Mouse (Mus musculus) intestine, embryonic 16.5 days (tissue): Measurements from ENCODE around the gene Pde1a. TPM values are rescaled to one million over a fixed set of nuclear protein-coding genes. Genes with fewer than 3 reads are reported as not detected.

Experiments
- ATAC-seq: fragments of 200-750 bp; cut with Nextera tagmentation; 2 replicates; pipeline ENCODE4 v1.8.0; 2017; ENCODE audit warnings: moderate TSS enrichment, moderate library complexity
- H3K27ac ChIP-seq: fragments of 300-500 bp; sonication (generic); 2 replicates; pipeline ENCODE4 v1.5.1; 2014; ENCODE audit warnings: mild to moderate bottlenecking, low read length
- H3K27me3 ChIP-seq: fragments of 300-500 bp; sonication (generic); replicated peaks from 2 replicates; pipeline ENCODE4 v1.6.1; 2014; ENCODE audit warnings: low read length, control low read depth, mixed read lengths; ENCODE audit not compliant: control insufficient read depth, insufficient read depth
- H3K36me3 ChIP-seq: fragments of 300-500 bp; sonication (generic); 2 replicates; pipeline ENCODE4 v1.6.1; 2014; ENCODE audit warnings: low read length, control low read depth; ENCODE audit not compliant: control insufficient read depth, insufficient read depth
- H3K4me1 ChIP-seq: fragments of 300-500 bp; sonication (generic); 2 replicates; pipeline ENCODE4 v1.6.1; 2014; ENCODE audit warnings: low read length, control low read depth, mixed read lengths; ENCODE audit not compliant: control insufficient read depth, insufficient read depth
- H3K4me2 ChIP-seq: fragments of 300-500 bp; sonication (generic); 2 replicates; pipeline ENCODE4 v1.6.1; 2014; ENCODE audit warnings: low read depth, low read length, control low read depth
- H3K4me3 ChIP-seq: fragments of 300-500 bp; sonication (generic); 2 replicates; pipeline ENCODE4 v1.5.1; 2014; ENCODE audit warnings: mild to moderate bottlenecking, low read length
- H3K9ac ChIP-seq: fragments of 300-500 bp; sonication (generic); 2 replicates; pipeline ENCODE4 v1.6.1; 2014; ENCODE audit warnings: low read depth, low read length
- H3K9me3 ChIP-seq: fragments of 300-500 bp; sonication (generic); 2 replicates; pipeline ENCODE4 v1.6.1; 2016; ENCODE audit warnings: low read length, control low read depth; ENCODE audit not compliant: control insufficient read depth
- WGBS: fragments of 180-500 bp; shearing (Covaris S2); extraction: QIAGEN DNeasy Blood & Tissue Kit; methylation state at CpG from one replicate; pipeline ENCODE4 v1.1.7; 2014; 5-methylcytosine and 5-hydroxymethylcytosine counted together
- polyA plus RNA-seq: library from polyadenylated mRNA; unstranded; fragments of >200 nt; fragmentation: Nextera tagmentation; extraction: Ambion mirVana; gene quantifications from 2 replicates; pipeline ENCODE4 v1.2.1, GENCODE M21; 2015

The Pde1a gene
- polyA plus RNA-seq, 1 experiment from 2014 or later, result 27.4 TPM

- no peak overlapping the region for H3K4me2 ChIP-seq
- no peak overlapping the region for H3K9ac ChIP-seq
- H3K36me3 ChIP-seq, result no peaks in the 10 kb centered on the region
- no peak overlapping the region for H3K4me3 ChIP-seq
- no peaks in the 10 kb centered on the region for H3K9me3 ChIP-seq
- 82% methylated on average over 3 of the region's 3 CpGs for WGBS
- no peak for ATAC-seq
- H3K27me3 ChIP-seq, result no peaks in the 10 kb centered on the region
- no peak overlapping the region for H3K27ac ChIP-seq
- no peaks in the 10 kb centered on the region for H3K4me1 ChIP-seq
Observed at GRCm38 (mm10) chr2:80132677-80133076, 3.4 kb upstream of the Pde1a start.

- Histone ChIP-seq H3K4me1 (no peaks in the 10 kb centered on the region), H3K4me2 (no peak overlapping the region), H3K36me3 (no peaks in the 10 kb centered on the region), H3K9me3 (no peaks in the 10 kb centered on the region), H3K4me3 (no peak overlapping the region), H3K27me3 (no peaks in the 10 kb centered on the region), H3K27ac (no peak overlapping the region), H3K9ac (no peak overlapping the region)
- WGBS, result 30% methylated on average over 4 of the region's 4 CpGs
- ATAC-seq, result no peak
Observed at GRCm38 (mm10) chr2:80126663-80127062, 2.6 kb downstream of the Pde1a start.

GRCm38 (mm10) chr2:80086891-80087290 is 42.4 kb downstream of the Pde1a start:
- no peak for ATAC-seq
- no peaks in the 10 kb centered on the region for H3K27me3 ChIP-seq
- H3K36me3 ChIP-seq, result no peaks in the 10 kb centered on the region
- H3K4me1 ChIP-seq, result no peaks in the 10 kb centered on the region
- no peak overlapping the region for H3K9ac ChIP-seq
- H3K9me3 ChIP-seq, result no peaks in the 10 kb centered on the region
- H3K27ac ChIP-seq, result no peak overlapping the region
- no peak overlapping the region for H3K4me2 ChIP-seq
- WGBS, result 62% methylated on average over 2 of the region's 2 CpGs
- H3K4me3 ChIP-seq, result no peak overlapping the region

GRCm38 (mm10) chr2:80080090-80080821 is 49.0 kb downstream of the Pde1a start:
- Histone ChIP-seq H3K36me3 (no peaks in the 10 kb centered on the region), H3K27ac (no peak overlapping the region), H3K9me3 (no peaks in the 10 kb centered on the region), H3K4me2 (no peak overlapping the region), H3K27me3 (no peaks in the 10 kb centered on the region), H3K9ac (no peak overlapping the region), H3K4me3 (no peak overlapping the region), H3K4me1 (no peaks in the 10 kb centered on the region)
- no peak for ATAC-seq
- WGBS, result 88% methylated on average over 9 of the region's 9 CpGs

- Histone ChIP-seq H3K4me3 (no peak overlapping the region), H3K4me1 (no peaks in the 10 kb centered on the region), H3K27ac (no peak overlapping the region), H3K9ac (no peak overlapping the region), H3K27me3 (no peaks in the 10 kb centered on the region), H3K9me3 (no peaks in the 10 kb centered on the region), H3K36me3 (no peaks in the 10 kb centered on the region), H3K4me2 (no peak overlapping the region)
- WGBS, result 84% methylated on average over 4 of the region's 4 CpGs
- no peak for ATAC-seq
Observed at GRCm38 (mm10) chr2:80079618-80080017, 49.6 kb downstream of the Pde1a start.

- Histone ChIP-seq H3K9me3 (no peaks in the 10 kb centered on the region), H3K4me2 (no peak overlapping the region), H3K27ac (no peak overlapping the region), H3K36me3 (no peaks in the 10 kb centered on the region), H3K9ac (no peak overlapping the region), H3K4me1 (no peaks in the 10 kb centered on the region), H3K4me3 (no peak overlapping the region), H3K27me3 (no peaks in the 10 kb centered on the region)
- 83% methylated on average over 4 of the region's 4 CpGs for whole genome bisulfite sequencing
- ATAC-seq, result no peak
Observed at GRCm38 (mm10) chr2:80076323-80076722, 52.9 kb downstream of the Pde1a start.

- no peak for ATAC-seq
- no peaks in the 10 kb centered on the region for H3K36me3 ChIP-seq
- WGBS, result 80% methylated on average over 2 of the region's 2 CpGs
- no peak overlapping the region for H3K9ac ChIP-seq
- no peak overlapping the region for H3K4me3 ChIP-seq
- no peak overlapping the region for H3K27ac ChIP-seq
- no peak overlapping the region for H3K4me2 ChIP-seq
- H3K4me1 ChIP-seq, result no peaks in the 10 kb centered on the region
- no peaks in the 10 kb centered on the region for H3K27me3 ChIP-seq
- no peaks in the 10 kb centered on the region for H3K9me3 ChIP-seq
Observed at GRCm38 (mm10) chr2:80074531-80074930, 54.7 kb downstream of the Pde1a start.

- H3K4me3 ChIP-seq, result no peak overlapping the region
- no peaks in the 10 kb centered on the region for H3K27me3 ChIP-seq
- H3K9me3 ChIP-seq, result no peaks in the 10 kb centered on the region
- H3K4me2 ChIP-seq, result no peak overlapping the region
- 49% methylated on average over 5 of the region's 5 CpGs for WGBS
- no peak overlapping the region for H3K27ac ChIP-seq
- H3K36me3 ChIP-seq, result no peaks in the 10 kb centered on the region
- ATAC-seq, result no peak
- no peak overlapping the region for H3K9ac ChIP-seq
- H3K4me1 ChIP-seq, result no peaks in the 10 kb centered on the region
Observed at GRCm38 (mm10) chr2:80074046-80074445, 55.2 kb downstream of the Pde1a start.

- H3K4me3 ChIP-seq, result no peak overlapping the region
- no peaks in the 10 kb centered on the region for H3K36me3 ChIP-seq
- H3K27ac ChIP-seq, result no peak overlapping the region
- ATAC-seq, result no peak
- H3K9me3 ChIP-seq, result no peaks in the 10 kb centered on the region
- no peaks in the 10 kb centered on the region for H3K4me1 ChIP-seq
- 79% methylated on average over 2 of the region's 2 CpGs for WGBS
- no peak overlapping the region for H3K9ac ChIP-seq
- H3K27me3 ChIP-seq, result no peaks in the 10 kb centered on the region
- H3K4me2 ChIP-seq, result no peak overlapping the region
Observed at GRCm38 (mm10) chr2:80073426-80073825, 55.8 kb downstream of the Pde1a start.

GRCm38 (mm10) chr2:80069745-80070144 is 59.5 kb downstream of the Pde1a start:
- Histone ChIP-seq H3K36me3 (no peaks in the 10 kb centered on the region), H3K9ac (no peak overlapping the region), H3K27ac (no peak overlapping the region), H3K9me3 (no peaks in the 10 kb centered on the region), H3K27me3 (no peaks in the 10 kb centered on the region), H3K4me2 (no peak overlapping the region), H3K4me1 (no peaks in the 10 kb centered on the region), H3K4me3 (no peak overlapping the region)
- 46% methylated on average over 3 of the region's 3 CpGs for whole genome bisulfite sequencing
- ATAC-seq, result no peak
